Mouse (Mus musculus) CH12F3 (cell line): ENCODE data around the gene Bmpr1a.

ENCODE experiments used
- in situ Hi-C: fragments of 300-500 bp; cut with MboI; formaldehyde crosslinking; loops from 2 replicates; pipeline ENCODE4 v1.14.3; 2020; ENCODE audit warnings: low sequenced_read_pairs

The Bmpr1a gene

DNA sequence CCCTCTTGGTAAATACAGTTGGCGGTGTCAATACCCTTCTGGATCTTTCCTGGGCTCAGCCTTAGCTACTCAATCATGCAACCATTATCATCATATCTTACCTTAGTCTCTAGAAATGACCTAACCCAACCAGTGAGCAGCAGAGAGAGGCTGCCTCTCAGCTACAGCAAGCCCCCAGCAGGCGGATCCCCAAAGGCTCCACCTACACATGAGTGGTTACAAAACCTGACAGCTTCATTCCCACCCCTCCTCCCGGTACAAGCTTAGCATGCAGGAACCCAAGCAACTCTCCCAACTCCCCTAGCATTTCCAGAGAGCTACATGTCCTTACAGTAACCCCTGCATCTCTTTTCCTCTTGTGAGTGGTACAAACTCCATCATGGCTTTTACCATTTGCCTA is 103.1 kb downstream of the Bmpr1a start:
- in situ Hi-C loops = no loop called here

DNA sequence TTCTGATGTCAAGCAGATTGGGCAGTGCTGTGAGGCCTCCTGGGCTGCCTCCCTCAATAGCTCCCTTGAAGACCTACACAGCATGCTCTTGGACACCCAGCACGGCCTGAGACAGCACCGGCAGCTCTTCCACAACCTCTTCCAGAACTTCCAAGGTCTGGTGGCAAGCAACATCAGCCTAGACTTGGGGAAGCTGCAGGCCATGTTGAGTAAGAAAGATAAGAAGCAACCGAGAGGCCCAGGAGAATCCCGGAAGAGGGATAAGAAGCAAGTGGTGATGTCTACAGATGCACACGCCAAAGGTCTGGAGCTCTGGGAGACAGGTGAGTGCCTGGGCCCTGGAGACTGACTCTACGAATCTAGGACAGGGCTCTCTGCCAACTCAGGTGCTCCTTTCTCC is 103.8 kb downstream of the Bmpr1a start:
- in situ Hi-C loops = no loop called here

DNA sequence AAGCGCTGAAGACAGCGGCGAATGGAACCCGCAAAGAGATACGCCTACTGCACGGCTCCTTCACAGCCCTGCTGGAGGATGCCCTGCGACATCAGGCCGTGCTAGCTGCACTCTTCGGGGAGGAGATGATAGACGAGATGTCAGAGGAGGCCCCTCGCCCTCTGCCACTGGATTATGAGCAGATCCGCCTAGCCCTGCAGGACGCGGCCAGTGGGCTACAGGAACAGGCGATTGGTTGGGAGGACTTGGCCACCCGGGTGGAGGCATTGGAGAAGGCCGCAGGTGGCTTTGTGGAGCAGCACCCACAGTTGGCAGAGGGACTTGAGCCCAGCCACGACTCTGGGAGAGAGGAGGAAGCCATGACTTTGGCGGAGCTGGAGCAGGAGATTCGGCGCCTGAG is 104.2 kb downstream of the Bmpr1a start:
- in situ Hi-C loops = no loop called here

DNA sequence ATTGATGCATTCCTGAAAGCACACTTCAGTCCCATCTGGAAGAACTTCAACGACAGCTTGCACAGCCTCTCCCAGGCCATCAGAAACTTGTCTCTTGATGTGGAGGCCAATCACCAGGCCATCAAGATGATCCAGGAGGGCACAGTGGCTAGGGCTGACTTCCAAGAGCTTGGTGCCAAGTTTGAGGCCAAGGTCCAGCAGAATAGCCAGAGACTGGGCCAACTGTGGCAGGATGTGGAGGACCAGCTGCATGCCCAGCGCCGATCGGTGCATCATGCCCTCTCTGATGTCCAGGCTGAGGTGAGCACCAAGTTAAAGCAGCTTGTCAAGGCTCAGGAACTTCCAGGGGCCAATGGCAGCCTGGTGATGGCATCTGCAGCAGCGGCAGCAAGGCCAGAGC is 105.3 kb downstream of the Bmpr1a start:
- in situ Hi-C loops = no loop called here

DNA sequence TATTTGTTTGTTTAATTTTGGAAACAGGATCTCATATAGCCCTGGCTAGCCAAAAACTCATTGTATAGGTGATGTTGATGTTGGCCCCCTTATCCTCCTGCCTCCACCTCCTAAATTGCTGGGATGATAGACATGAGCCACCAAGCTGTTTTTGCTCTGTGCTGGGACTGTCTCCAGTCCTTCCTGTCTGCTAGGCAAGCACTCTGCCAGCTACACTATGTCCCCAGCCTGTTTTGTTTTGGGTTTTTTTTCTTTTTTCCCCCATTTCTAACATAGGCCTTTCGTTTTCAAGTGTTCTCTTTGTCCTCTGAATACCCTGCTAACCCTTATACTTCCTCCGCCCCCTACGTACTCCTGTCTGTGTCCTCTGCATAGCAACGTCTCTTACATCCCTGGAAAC is 109.8 kb downstream of the Bmpr1a start:
- in situ Hi-C loops = no loop called here

DNA sequence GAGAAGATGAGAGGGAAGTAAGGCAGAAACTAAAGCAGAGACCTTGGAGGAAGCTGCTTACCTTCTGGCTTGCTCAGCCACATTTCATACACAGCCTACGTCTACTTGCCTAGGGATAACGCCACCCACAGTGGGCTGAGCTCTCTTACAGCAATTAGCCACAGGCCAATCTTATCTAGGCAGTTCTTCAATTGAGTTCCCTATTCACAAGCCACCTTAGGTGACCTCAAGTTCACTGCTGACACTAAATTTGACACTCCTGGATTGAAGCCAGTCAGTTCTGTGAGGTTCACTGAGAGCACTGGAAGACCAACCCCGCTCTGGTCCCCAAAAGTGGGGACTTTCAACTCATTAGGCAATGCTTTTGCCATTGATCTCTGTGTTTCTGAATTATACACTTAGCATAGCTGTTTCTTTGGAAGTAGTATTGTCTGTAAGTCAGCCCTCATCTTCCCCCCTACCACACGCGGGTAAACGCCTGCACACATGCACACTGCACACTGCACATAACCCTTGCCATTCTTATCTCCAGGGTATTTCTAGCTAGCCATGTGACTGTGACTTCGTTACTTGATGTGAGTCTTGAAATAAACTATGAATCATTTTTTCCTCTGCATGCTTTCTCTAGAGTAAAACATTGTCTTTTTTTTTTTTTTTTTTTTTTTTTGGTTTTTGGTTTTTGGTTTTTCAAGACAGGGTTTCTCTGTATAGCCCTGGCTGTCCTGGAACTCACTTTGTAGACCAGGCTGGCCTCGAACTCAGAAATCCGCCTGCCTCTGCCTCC is 120.0 kb downstream of the Bmpr1a start:
- in situ Hi-C loops = no loop called here

DNA sequence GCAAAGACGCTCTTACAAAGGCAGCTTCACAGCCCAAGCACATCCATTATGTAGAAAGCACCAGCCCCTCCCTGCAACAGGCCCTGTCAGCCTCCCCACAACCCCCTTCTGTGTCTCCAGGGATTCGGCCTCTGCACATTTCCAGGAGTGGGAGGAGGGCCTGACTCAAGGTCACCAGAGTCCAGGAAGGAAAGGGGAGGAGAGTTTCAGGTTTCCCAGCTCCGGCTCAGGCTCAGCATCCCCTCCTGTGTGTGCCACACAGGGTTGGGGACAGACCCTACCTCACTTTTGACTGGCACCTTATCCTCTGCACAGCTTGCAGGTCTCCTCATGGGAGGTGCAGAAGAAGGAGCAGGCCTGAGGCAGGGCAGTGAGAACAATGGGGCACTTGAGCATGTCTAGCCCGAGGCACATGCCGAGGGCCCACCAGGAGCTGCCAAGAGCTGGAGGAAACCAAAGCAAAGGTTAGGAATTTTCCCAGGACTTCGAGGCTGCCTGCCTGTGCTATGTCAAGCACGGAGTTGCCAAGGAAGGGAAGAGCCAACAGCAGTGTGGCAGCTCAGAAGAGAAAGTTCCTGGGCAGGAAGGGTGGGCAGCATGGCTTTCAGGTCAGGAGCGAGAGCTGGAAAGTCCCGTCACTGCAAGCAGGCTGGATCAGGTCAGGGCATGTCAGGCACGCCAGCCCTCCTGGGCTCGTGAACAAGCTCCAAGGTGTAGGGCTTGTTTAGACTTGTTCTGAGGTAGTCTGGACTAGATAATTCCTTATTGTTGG is 124.4 kb downstream of the Bmpr1a start:
- in situ Hi-C loops = no loop called here

DNA sequence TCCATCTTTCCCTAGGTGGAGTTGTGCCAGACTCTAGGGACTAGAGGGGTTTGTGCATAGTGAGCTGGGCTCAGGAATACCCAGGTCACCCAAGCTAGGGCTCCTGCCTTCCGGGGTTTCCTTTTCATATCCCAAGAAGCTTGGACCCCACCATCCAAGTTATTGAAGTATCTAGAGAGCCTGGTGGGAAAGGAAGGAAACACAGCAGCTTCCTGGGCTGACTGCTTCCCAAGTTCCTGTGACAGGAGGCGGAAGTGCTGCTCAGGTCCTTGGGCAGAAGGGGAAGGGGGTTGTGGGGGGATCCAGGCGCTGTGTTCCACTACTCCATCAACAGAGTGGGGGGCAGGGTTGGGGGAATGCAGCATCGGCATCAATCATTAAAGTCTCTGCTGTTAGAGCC is 126.0 kb downstream of the Bmpr1a start:
- in situ Hi-C loops = no loop called here

DNA sequence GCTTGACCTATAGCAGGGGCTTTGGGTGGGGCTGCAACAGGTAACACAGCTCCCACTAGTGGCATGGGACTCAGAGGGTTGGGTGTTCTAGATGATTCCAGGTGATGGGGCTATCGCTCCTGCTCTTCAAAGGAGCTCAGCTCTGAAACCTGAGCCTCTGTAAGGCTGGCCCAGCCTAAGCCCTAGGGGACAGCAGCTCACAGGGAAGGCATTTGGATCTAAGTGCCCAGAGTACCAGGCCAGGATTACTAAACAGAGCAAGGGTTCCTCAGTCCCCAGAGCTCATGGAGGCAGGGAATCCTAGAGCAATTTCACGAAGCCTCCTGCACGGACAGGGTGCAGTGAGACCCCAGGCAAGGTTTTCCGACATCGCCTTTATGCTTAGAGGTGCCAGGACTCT is 127.2 kb downstream of the Bmpr1a start:
- in situ Hi-C loops = no loop called here

DNA sequence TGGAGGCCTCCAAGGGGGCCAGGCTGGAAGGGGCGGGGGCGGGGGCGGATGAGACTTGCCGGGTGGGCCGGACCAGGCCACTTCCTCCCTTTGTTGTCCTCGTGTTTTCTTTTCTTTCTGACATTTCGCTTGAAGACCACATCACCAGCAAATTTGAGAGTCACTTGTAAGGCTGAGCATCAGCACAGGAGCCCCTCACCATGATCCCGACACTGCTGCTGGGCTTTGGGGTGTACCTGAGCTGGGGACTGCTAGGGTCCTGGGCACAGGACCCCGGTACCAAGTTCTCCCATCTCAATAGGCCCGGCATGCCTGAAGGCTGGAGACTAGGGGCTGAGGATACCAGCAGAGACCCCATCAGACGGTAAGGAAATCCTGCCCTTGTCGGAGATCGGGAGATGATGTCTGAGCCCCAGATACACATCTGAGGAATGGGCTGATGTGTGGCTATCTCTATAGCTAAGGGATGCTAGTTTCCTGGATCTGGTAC is 127.7 kb downstream of the Bmpr1a start, which contains the start of gene Mmrn2:
Mmrn2 (plus strand) TSS at position 51 of the 490 bp plus-strand sequence.
- in situ Hi-C loops = no loop called here

DNA sequence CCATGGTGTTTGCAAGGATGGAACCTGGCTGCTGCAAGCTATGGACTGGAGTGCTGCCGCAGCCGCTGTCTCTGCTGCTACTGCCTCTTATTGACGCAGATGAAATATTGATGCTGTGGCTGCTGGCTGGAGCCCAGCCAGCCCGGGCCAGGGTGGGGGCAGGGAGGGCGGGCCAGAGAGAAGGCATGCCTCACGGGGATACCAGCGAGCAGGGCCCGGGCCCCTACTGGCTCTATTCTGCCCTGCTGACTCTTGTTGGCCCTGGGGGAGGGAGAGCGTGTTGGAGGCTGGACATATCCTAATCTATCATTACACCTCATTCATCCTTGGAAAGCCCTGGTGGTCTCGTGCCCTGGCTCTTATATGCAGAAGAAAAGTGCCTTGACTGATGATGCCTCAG is 128.6 kb downstream of the Bmpr1a start, which contains the start of gene Sncg:
Sncg (minus strand) TSS at position 213 of the 400 bp plus-strand sequence.
- in situ Hi-C loops = loop anchor here (25.0 kb wide), 1 partner anchor 287 kb away; the partner anchor contains the start of gene Anxa8

DNA sequence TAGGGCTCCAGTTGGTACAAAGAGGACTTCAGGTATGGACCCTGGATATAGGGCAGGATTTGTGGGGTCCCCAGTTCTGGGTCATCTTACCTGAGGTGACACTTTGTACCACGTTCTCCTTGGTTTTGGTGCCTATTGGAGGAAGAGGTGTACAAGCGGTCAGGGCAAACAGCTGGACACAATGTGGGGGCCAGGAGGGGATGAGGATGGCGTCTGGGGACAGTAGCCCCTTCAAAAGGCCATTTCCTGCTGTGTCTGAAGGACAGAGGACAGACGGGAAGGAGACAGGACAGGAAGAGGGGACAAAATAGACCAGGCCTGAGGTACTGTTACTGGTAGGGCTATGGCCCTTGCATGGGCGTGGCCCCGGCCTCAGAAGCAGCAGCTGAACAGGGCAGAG is 129.6 kb downstream of the Bmpr1a start:
- in situ Hi-C loops = loop anchor here (25.0 kb wide), 1 partner anchor 286 kb away; the partner anchor contains the start of gene Anxa8

DNA sequence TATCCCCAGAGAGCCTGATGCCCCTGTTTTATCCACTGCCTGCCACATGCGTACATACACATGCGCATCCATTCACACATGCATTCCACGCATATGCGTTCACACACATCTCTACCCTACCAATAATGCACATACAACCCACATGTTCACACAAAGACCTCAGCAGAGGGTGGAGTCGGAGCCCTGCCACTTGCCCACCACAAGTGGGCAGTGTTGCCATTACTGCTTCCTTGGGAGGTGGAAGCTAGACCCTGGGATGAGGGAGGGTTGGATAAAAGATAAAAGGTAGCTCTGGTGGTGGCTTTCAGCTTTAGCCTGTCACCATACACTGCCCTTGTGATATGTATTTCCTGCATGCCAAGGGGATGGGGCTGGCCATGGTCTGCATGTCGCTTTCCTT is 130.5 kb downstream of the Bmpr1a start:
- in situ Hi-C loops = loop anchor here (25.0 kb wide), 1 partner anchor 285 kb away; the partner anchor contains the start of gene Anxa8

DNA sequence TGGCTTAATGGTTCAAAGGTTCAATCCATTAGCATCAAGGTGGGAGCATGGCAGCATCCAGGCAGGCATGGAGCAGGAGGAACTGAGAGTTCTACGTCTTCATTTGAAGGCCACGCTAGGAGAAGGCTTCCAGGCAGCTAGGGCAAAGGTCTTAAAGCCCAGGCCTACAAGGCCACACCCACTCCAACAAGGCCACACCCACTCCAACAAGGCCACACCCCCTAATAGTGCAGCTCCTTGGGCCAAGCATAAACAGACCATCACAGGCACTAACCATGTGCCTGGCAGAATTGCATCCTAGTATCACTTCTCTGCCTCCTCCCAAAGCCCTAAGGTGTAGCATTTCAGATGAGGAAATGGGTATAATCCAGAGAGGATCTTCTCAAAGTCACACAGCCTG is 131.4 kb downstream of the Bmpr1a start:
- in situ Hi-C loops = loop anchor here (25.0 kb wide), 1 partner anchor 284 kb away; the partner anchor contains the start of gene Anxa8

DNA sequence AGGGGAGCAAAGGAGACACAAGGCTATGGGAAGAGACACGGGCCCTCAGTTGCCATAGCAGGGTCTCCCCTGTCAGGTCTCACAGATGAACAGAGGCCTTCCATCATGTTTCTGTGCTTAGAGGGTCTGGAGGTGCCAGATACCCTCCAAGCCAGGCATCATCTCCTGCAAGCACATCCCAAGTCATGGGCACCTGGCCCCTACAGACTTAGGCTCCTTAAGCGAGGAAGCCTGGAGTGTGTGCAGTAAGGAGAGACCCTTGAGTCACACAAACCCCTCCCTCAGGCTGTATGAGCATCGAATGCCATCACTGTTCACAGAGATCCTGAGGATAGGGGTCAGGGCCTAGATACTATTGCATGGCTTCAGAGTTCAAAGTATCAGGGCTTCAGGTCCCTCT is 132.2 kb downstream of the Bmpr1a start:
- in situ Hi-C loops = loop anchor here (25.0 kb wide), 1 partner anchor 284 kb away; the partner anchor contains the start of gene Anxa8

DNA sequence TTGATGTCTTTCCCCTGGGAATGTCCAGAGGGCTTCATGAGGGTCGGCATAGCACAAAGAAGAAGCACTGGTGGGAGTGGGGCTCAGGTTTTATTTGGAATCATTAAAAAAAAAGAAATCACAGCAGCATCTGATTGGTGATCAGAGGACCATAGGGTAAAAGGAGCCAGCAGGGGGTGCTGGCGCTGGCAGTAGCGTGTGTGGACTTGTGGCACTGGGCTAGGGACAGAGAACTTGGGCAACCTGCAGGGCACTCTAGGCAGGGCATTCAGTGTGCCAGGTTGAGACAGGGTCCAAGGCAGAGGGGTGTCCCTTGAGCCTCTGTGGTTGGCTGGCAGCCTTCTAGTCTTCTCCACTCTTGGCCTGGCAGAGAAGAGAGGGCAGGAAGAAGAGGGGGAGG is 132.9 kb downstream of the Bmpr1a start:
- in situ Hi-C loops = loop anchor here (25.0 kb wide), 1 partner anchor 283 kb away; the partner anchor contains the start of gene Anxa8

DNA sequence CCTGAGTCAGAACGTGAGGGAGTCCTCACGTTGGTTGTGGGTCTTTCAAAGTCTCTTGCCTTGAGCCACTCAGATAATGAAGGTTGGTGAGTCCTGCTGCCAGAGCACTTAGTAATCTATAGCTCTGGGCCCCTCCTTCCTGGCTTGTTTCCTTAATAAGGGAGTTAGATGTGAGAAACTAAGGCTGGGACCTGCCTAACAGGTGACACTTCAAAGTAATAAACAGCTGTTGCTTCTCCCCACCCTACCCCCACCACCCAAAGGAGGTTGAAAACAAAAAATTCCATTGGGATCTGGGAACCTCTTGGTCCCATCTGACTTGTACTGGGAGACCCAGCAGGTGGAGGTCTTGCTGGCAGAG is 138.0 kb downstream of the Bmpr1a start:
- in situ Hi-C loops = loop anchor here (25.0 kb wide), 1 partner anchor 278 kb away; the partner anchor contains the start of gene Anxa8

DNA sequence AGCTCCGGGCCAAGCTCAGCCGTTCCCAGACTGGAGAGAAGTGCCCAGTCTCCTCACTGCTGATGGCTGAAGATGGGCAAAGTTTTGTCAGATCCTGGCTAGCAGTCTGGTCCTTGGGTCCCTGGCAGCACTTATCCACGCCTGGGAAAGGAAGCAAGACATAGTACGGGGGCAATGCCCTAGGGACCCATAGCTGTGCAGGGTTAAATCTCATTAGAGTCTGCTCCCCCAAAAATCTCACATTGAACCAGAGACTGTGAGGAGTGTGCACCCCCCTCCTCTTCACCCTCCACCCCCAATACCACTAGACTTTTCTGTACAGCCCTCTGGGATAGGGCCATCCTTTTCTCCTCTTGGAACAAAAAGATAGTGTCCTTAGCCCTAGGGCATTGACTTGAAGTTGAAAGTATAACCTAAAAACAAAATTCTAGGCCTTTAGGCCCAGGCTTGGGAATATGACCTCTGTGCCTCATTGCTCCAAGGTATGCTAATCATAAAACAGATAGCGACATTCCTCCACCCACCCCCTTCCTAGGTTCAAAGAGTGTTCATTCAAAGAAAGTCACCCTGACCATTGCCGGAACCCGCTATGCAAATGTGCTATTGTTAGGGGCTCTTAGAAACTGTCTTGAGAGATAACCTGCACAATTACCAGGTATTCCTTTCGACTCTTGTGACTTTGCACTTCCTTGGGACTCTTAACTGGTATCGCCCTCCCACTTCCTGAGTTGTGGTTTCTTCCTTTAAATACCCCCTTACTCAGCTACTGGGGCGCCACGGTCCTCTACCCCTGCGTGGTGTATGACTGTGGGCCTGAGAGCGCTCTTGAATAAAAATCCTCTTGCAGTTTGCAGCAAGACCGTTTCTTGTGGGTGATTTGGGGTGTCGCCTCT is 138.6 kb downstream of the Bmpr1a start:
- in situ Hi-C loops = loop anchor here (25.0 kb wide), 1 partner anchor 277 kb away; the partner anchor contains the start of gene Anxa8

DNA sequence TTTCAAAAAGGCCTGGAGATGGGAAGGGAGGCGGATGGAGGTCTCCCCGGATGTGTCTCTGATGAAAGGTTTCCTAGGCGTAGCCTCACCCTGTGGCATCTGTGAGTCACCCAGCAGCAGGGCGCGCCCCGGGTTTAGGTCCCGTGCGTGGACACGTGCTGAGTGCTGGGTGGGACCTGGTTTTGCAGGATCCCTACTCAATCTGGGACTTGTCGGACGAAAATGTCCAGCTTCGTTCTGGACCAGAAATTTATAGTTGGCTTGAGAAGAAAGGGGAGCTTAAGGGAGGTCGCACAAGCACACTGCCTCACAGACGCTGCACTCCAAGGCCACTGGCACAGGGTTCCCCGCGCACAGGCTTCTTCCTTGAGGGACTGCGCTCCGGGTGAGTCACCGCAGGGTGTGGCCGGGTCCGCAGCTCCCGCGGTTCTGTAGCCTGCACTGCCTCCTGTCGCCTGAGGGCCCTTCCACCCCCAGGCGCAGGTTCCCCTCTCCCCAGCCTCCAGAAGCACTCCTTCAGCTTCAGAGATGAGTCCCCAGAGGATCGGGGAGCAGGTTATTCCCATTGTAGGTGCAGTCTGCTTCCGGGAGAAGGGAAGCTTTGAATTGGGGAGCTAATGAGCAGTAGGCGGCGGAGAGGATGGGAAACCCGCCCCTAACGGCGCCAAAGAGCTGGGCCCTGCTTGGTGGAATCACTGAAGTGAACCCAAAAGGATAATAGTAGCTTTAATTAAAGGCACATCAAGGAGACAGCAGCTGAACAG is 139.5 kb downstream of the Bmpr1a start:
- in situ Hi-C loops = loop anchor here (25.0 kb wide), 1 partner anchor 276 kb away; the partner anchor contains the start of gene Anxa8
